Mouse (Mus musculus): ENCODE results near the gene Palld. TPM values are rescaled to one million over a fixed set of nuclear protein-coding genes. Genes with fewer than 3 reads are reported as not detected.

The Palld gene
- 1.3 TPM for polyA plus RNA-seq (2017; shearing (Covaris generic))

GRCm38 (mm10) chr8:61902521-61902920, at the start of gene Palld:
Gene Palld, minus strand, starts transcription at chr8:61902690.

GRCm38 (mm10) chr8:61927777-61928494, 25.4 kb upstream of the Palld start, which contains the start of gene Ddx60:
Gene Ddx60, plus strand, starts transcription at chr8:61928087.

GRCm38 (mm10) chr8:61487597-61488156, 414.8 kb downstream of the Palld start, which contains the start of gene Cbr4:
Gene Cbr4, plus strand, starts transcription at chr8:61487734.

Other genes with a start within 250 kb of the Palld start
- gene Ddx60, start 25.4 kb upstream of the Palld start, polyA plus RNA-seq (2017; shearing (Covaris generic)) = 22.7 TPM
- gene Anxa10, start 220.5 kb upstream of the Palld start, polyA plus RNA-seq (2017; shearing (Covaris generic)) = not detected